Mouse (Mus musculus) heart, embryonic 16.5 days (tissue): ENCODE data around the gene Cenpm. TPM values are rescaled to one million over a fixed set of nuclear protein-coding genes. Genes with fewer than 3 reads are reported as not detected.

Source experiments
- ATAC-seq: fragments of 200-750 bp; cut with Nextera tagmentation; replicated peaks from 2 replicates; pipeline ENCODE4 v1.8.0; 2017; ENCODE audit warnings: moderate number of reproducible peaks; ENCODE audit not compliant: insufficient read depth, low FRiP score; ENCODE audit errors: extremely low read depth
- H3K27ac ChIP-seq: fragments of 300-500 bp; sonication (generic); 2 replicates; pipeline ENCODE4 v1.5.1; 2014; ENCODE audit warnings: mild to moderate bottlenecking, low read length, control low read depth, moderate library complexity
- H3K27me3 ChIP-seq: fragments of 300-500 bp; sonication (generic); 2 replicates; pipeline ENCODE4 v1.6.1; 2014; ENCODE audit warnings: low read length, mixed read lengths; ENCODE audit not compliant: control insufficient read depth, insufficient read depth
- H3K36me3 ChIP-seq: fragments of 300-500 bp; sonication (generic); 2 replicates; pipeline ENCODE4 v1.6.1; 2014; ENCODE audit not compliant: control insufficient read depth, insufficient read depth
- H3K4me1 ChIP-seq: fragments of 300-500 bp; sonication (generic); 2 replicates; pipeline ENCODE4 v1.6.1; 2014; ENCODE audit warnings: low read length, mixed read lengths; ENCODE audit not compliant: control insufficient read depth, insufficient read depth
- H3K4me2 ChIP-seq: fragments of 300-500 bp; sonication (generic); 2 replicates; pipeline ENCODE4 v1.6.1; 2014; ENCODE audit warnings: low read depth, mild to moderate bottlenecking, control low read depth, low read length
- H3K4me3 ChIP-seq: fragments of 300-500 bp; sonication (generic); 2 replicates; pipeline ENCODE4 v1.5.1; 2014; ENCODE audit warnings: mild to moderate bottlenecking, control low read depth, low read length
- H3K9ac ChIP-seq: fragments of 300-500 bp; sonication (generic); 2 replicates; pipeline ENCODE4 v1.6.1; 2014; ENCODE audit warnings: low read length, control low read depth
- H3K9me3 ChIP-seq: fragments of 300-500 bp; sonication (generic); replicated peaks from 2 replicates; pipeline ENCODE4 v1.6.1; 2016; ENCODE audit warnings: low read length; ENCODE audit not compliant: control insufficient read depth
- WGBS: fragments of 180-500 bp; shearing (Covaris S2); extraction: QIAGEN DNeasy Blood & Tissue Kit; methylation state at CpG from one replicate; pipeline ENCODE4 v1.1.7; 2014; 5-methylcytosine and 5-hydroxymethylcytosine counted together
- polyA plus RNA-seq: library from polyadenylated mRNA; unstranded; fragments of >200 nt; fragmentation: Nextera tagmentation; extraction: Ambion mirVana; gene quantifications from 2 replicates; pipeline ENCODE4 v1.2.1, GENCODE M21; 2015

The Cenpm gene
- polyA plus RNA-seq, 1 experiment from 2014 or later = 50.8 TPM

DNA sequence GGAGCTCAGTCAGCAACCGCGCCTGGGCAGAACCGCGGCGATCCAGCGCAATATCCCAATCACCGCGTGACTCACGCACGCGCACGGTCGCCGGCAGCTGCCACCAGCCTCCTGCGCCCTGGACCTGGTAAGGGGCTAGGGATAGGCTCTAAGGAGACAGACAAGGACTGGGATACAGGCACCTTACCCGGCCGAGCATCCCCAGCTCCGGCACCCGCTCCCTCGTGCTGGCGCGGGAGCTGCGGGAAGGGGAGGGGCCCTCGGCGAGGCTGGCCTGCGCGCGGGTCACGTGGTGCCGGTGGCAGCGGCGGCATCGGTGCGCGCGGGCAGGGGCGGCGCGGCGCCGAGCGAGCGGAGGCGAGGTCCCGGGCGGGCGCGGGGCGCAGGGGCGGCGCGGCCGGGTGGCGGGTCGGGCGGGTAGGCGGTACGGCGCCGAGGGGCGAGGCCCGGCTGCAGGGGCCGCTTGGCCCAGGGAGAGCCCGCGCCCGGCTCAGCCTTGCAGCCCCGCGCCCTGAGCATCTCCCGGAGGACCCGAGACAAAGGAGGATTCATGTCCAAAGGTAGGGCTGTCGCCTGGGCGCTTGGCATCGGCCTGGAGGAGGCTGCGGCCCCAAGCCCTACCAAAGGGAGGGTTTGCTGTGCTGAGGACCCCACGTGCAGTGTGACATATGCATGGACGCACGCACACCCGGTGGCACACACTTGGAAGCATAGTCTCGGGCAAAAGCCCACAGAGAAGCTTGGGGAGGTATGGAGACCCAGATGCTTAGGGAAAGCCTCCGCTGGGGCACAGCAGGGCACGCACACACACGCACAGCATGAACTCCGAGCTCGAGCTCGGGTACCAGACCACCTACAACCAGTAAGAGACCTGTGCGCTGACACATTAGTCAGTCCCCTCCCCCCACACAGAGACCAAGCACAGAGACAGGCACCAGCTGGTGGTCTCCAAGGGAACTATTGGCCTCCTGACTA lies 30.7 kb upstream of the Cenpm start:
- Histone ChIP-seq H3K27ac (no peak overlapping the region), H3K9ac (peak overlapping the region; percentile 63), H3K36me3 (no peaks in the 10 kb centered on the region), H3K4me3 (peak overlapping the region; percentile 61), H3K4me2 (peak overlapping the region; percentile 85), H3K9me3 (no peaks in the 10 kb centered on the region), H3K4me1 (peaks cover 11% of the 10 kb centered on the region; the same call in 1 of the 2 replicates), H3K27me3 (peaks cover 46% of the 10 kb centered on the region)
- ATAC-seq = peak; percentile 41; the same call in 1 of the 2 replicates
- under 1% methylated on average over 79 of the region's 86 CpGs for WGBS

DNA sequence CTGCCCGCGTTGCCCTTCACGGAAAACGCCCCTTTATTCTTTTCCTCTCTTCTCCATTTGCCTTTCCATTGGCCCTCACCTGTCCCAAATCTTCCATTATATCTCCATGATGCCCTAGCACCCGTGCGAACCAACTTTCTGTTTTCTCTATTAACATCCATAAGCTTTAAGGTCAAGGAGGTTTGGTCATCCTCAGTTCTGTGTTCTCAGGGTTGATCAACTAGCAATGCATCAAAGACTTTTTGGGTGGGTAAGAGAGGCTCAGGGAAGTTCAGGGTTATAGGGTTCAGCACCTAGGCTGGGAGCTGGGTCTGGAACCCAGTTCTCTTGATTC lies 30.0 kb upstream of the Cenpm start, which contains the start of gene Sept3:
Gene Sept3, plus strand, starts transcription at position 301 of the 334 bp plus-strand sequence.
- no peaks in the 10 kb centered on the region for H3K9me3 ChIP-seq
- ATAC-seq = no peak
- H3K9ac ChIP-seq = peak within 1 kb of the TSS; percentile 63
- peak within 1 kb of the TSS; percentile 85 for H3K4me2 ChIP-seq
- H3K36me3 ChIP-seq = no peaks in the 10 kb centered on the region
- H3K4me1 ChIP-seq = peaks cover 10% of the 10 kb centered on the region; the same call in 1 of the 2 replicates
- WGBS = 27% methylated on average over 6 of the region's 6 CpGs
- peaks cover 46% of the 10 kb centered on the region for H3K27me3 ChIP-seq
- H3K4me3 ChIP-seq = peak within 1 kb of the TSS; percentile 61
- no peak within 1 kb of the TSS for H3K27ac ChIP-seq

DNA sequence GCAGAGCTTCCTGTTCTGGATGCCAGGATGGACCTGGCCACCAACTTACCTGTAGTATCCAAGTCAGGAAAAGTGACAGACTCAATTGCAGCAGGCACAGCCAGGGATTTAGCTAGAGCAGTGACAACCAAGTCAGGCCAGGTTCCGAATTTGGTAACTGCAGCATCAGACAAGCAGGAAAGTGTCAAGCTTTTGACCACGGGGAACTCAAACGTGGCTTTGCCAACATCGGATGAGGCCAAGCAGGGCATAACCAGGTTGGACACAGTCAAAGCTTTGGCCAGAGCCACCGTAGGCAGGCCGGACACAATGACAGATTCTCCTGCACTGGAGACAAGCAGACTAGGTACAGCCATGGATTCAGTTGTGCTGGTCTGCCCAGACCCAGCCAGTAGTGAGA lies 27.7 kb upstream of the Cenpm start:
- Histone ChIP-seq H3K27me3 (peaks cover 46% of the 10 kb centered on the region), H3K4me2 (no peak overlapping the region), H3K9me3 (no peaks in the 10 kb centered on the region), H3K27ac (no peak overlapping the region), H3K4me1 (peaks cover 10% of the 10 kb centered on the region; the same call in 1 of the 2 replicates), H3K36me3 (no peaks in the 10 kb centered on the region), H3K4me3 (no peak overlapping the region), H3K9ac (no peak overlapping the region)
- ATAC-seq = no peak
- 83% methylated on average over 6 of the region's 6 CpGs for WGBS

DNA sequence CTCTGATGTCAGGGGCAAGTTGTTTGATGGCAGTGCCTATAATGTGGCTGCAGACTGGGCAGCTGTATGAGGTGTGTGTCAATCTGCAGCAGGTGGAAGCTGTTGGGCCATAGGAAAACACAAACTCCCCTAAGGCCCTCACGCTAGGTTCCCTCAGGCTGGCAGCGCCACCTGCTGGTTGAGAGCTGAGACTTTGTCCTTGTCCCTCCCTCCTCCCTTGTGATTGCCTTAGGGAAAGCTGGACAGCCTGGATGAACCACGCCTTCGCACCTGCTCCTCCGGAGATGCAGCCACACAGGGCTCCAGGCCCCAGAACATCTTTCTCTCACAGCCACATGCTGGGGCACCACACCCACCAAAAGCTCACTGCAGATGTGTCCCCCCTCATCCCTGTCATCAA lies 26.7 kb upstream of the Cenpm start:
- no peak overlapping the region for H3K9ac ChIP-seq
- no peak overlapping the region for H3K27ac ChIP-seq
- 4% methylated on average over 5 of the region's 5 CpGs for WGBS
- no peak overlapping the region for H3K4me2 ChIP-seq
- H3K4me1 ChIP-seq = peaks cover 10% of the 10 kb centered on the region; the same call in 1 of the 2 replicates
- no peaks in the 10 kb centered on the region for H3K36me3 ChIP-seq
- ATAC-seq = no peak; the same call in 1 of the 2 replicates
- no peaks in the 10 kb centered on the region for H3K9me3 ChIP-seq
- peaks cover 37% of the 10 kb centered on the region for H3K27me3 ChIP-seq
- no peak overlapping the region for H3K4me3 ChIP-seq

DNA sequence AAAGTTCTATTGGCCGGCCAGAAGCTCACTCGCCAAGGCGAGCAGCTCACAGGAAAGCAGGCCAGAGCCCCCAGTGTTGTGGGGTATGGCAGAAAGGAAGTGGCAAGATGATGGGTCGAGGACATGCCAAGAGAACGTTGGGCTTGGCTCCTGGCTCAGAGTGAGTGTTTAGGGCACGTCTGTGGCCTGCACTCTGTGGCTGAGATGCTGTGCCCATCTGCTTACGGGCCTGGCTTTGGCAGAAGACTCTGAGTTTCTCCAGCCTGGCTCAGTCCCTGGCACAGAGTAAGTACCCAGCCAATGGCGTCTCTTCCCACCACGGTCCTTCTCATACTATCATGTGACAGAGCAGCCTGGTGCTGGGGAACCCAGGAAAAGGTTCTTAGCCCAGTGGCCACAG lies 24.2 kb upstream of the Cenpm start:
- H3K36me3 ChIP-seq = no peaks in the 10 kb centered on the region
- 85% methylated on average over 9 of the region's 9 CpGs for WGBS

DNA sequence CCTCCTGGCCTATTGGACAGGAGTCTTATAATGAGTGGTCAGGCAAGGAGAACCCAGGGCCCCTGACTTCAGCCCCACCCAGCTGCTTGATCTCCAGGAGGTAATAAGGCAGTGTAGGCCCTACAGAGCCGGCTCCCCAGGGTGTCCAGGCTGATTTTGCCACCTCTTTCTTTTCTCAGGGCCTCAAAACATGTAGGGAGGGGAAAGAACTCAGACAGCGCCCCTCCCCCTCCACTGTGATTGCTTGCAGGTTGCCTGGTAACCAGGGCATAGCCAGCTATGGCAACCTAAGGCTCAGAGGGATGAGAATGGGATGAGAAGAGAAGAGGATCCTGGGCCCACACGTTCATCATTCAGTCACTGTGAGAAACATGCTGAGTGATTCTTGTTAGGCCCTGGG lies 23.6 kb upstream of the Cenpm start:
- no peak overlapping the region for H3K4me3 ChIP-seq
- H3K4me2 ChIP-seq = no peak overlapping the region
- H3K4me1 ChIP-seq = peaks cover 2% of the 10 kb centered on the region; the same call in 1 of the 2 replicates
- WGBS = 37% methylated on average over 3 of the region's 3 CpGs
- H3K36me3 ChIP-seq = no peaks in the 10 kb centered on the region
- no peak overlapping the region for H3K9ac ChIP-seq
- ATAC-seq = no peak
- no peak overlapping the region for H3K27ac ChIP-seq
- H3K9me3 ChIP-seq = no peaks in the 10 kb centered on the region
- peaks cover 8% of the 10 kb centered on the region for H3K27me3 ChIP-seq

More for the DNA sequence above, 24.2 kb upstream of the Cenpm start:
- Histone ChIP-seq H3K4me3 (no peak overlapping the region), H3K27ac (no peak overlapping the region), H3K4me1 (peaks cover 2% of the 10 kb centered on the region; the same call in 1 of the 2 replicates), H3K27me3 (peaks cover 14% of the 10 kb centered on the region), H3K9ac (no peak overlapping the region), H3K9me3 (no peaks in the 10 kb centered on the region), H3K4me2 (no peak overlapping the region)
- no peak for ATAC-seq

DNA sequence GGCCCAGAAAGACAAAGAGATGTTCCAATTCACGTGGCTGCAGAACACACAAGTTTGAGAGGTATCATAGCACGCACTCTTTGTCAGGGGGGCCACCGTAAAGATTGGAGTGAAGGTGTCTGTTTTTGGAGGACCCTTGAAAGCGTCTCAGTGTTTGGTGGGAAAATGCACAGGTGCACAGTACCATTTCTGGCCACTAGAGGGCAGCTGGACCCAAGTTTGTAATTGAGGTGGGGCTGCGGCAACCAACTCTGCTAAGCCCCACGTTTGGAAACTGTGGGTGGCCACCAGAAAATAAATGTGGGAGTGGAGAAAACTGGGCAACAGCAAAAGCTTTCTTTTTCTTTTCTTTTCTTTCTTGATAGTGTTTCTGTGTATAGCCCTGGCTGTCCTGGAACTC lies 21.8 kb upstream of the Cenpm start:
- H3K27me3 ChIP-seq = no peaks in the 10 kb centered on the region
- H3K27ac ChIP-seq = no peak overlapping the region
- no peaks in the 10 kb centered on the region for H3K9me3 ChIP-seq
- 6% methylated on average over 6 of the region's 6 CpGs for WGBS
- no peak for ATAC-seq
- H3K36me3 ChIP-seq = no peaks in the 10 kb centered on the region
- H3K4me1 ChIP-seq = peaks cover 14% of the 10 kb centered on the region
- no peak overlapping the region for H3K4me2 ChIP-seq
- H3K4me3 ChIP-seq = no peak overlapping the region
- no peak overlapping the region for H3K9ac ChIP-seq

DNA sequence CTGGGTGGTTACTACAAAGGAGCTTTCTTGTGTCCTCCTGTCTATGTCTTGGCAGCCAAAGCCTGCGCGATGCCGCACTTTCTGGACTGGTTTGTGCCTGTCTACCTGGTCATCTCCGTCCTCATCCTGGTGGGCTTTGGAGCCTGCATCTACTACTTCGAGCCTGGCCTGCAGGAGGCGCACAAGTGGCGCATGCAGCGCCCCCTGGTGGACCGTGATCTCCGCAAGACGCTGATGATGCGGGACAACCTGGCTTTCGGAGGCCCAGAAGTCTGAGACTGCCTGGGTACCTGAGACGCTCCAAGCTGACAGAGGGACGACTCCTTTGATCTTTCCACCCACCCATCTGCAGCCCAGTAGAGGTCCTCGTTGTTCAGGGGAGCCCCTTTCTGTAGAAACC lies 15.0 kb upstream of the Cenpm start:
- H3K4me2 ChIP-seq = no peak overlapping the region
- H3K27ac ChIP-seq = no peak overlapping the region
- no peak overlapping the region for H3K9ac ChIP-seq
- ATAC-seq = 0 out of 2 replicates have a peak, but pooled peaks have one; percentile 14
- no peaks in the 10 kb centered on the region for H3K27me3 ChIP-seq
- 13% methylated on average over 16 of the region's 16 CpGs for WGBS
- no peak overlapping the region for H3K4me3 ChIP-seq
- H3K9me3 ChIP-seq = no peaks in the 10 kb centered on the region
- H3K36me3 ChIP-seq = no peaks in the 10 kb centered on the region
- peaks cover 12% of the 10 kb centered on the region for H3K4me1 ChIP-seq

DNA sequence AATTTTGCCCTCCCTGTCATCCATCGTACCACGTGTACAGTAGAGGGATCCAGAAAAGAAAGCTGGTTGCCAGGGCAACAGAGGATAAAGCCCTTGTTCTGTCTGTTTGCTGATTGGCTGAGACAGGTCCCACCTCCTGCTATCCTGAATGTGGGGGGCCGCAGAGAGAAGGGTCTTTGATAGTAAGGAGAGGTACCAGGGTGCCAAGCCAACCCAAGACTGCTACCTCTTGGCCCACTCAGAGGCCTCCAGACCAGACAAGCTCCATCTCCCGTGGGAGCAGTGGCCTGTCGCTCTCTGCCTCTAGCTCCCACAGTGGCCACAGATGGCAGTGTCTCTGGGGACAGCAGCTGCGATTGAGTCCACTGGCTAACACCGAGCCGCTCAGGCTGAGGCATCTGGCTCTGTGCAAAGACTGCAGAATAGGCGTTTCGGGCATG lies 11.4 kb upstream of the Cenpm start:
- ATAC-seq = no peak
- H3K9me3 ChIP-seq = peaks cover 4% of the 10 kb centered on the region
- H3K4me2 ChIP-seq = no peak overlapping the region
- no peak overlapping the region for H3K4me3 ChIP-seq
- H3K36me3 ChIP-seq = no peaks in the 10 kb centered on the region
- H3K9ac ChIP-seq = no peak overlapping the region
- no peak overlapping the region for H3K27ac ChIP-seq
- H3K4me1 ChIP-seq = no peaks in the 10 kb centered on the region
- no peaks in the 10 kb centered on the region for H3K27me3 ChIP-seq
- WGBS = 20% methylated on average over 10 of the region's 10 CpGs
